Mouse (Mus musculus): ENCODE measurements at regions not wholly inside any gene's neighbourhood (a gene's known extent, or its start where the extent isn't known, plus 50 kb on each side); places are given as distances from the start of the nearest gene placed in this dataset.

DNA sequence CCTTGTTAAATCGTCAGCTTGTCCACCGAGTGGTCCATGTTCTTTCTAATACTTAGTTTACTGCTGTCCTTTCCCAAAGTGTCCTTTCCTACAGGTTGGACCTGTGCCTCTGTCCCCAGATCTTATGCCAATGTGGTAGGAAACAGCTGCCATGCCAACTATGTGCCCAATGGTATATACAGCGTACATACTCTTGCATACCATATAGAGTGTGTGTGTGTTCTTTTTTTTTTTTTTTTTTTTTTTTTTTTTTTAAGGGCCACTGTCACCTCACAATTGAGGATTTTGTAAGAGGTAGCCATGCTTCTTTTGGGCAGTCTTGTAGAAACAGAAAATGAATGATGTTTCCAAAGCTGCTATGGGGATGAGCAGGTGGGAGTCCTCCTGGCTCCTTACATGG, 1163.2 kb upstream of the A1bg start:
- TF ChIP-seq POLR2A (IDR thresholded peaks at IDR 0.05; ENCODE audit: insufficient read depth, low read length) (no peak), CTCF (IDR thresholded peaks at IDR 0.05; ENCODE audit: low read depth, low read length) (no peak), EP300 (IDR thresholded peaks at IDR 0.05; ENCODE audit: insufficient read depth, low read depth, low read length) (no peak)
